In the genomic region with DNA sequence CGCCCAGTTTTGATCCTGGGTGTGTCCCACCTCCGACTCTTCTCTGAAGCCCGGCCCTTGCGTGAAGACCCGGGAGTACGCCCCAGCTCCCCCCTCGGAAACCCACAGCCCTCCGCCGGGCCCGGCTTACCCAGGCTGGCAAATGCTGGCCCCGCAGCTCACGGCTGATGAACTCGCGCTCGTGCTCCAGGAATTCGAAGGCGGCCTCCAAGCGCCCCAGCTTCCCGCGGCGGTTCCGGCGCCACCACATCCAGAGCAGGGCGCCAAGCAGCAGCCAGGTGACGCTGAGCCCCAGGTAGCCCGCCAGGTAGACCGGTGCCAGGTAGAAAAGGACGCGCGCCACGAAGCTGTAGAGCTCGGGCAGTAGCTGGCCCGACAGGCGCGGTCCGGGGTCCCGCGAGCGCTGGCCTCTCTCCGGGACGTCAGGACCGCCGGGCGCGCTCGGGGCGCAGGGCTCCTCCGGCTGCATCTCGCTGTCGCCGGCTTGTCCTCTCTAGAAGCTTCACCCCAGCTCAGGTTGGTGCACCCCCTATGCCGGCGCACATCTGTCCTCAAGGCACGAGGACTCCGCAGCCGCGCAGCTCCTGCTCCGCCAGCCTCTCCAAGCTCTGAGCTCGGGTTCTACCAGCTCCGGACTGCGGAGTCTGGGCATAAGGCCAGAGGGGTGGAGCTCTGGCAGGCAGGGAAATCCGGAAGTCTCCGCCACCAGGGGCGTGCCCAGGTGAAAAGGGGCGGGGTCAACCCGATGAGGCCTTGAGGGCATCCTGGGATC, we compare ENCODE assay signal across 8 mouse cellular contexts. TPM values are rescaled to one million over a fixed set of nuclear protein-coding genes. Genes with fewer than 3 reads are reported as not detected.
DNase-seq lines count a peak whose midpoint lies in the region; ATAC-seq and TF ChIP-seq lines count a peak whose summit lies in the region.

A gene (minus strand): TSS at position 637 of the 772 bp plus-strand sequence.

- H3K4me3 ChIP-seq in embryonic facial prominence, embryonic 12.5 days = peak within 1 kb of the TSS; percentile 46
- H3K4me3 ChIP-seq in hindbrain, embryonic 12.5 days = peak within 1 kb of the TSS; percentile 41
- H3K4me3 ChIP-seq in limb, embryonic 11.5 days (ENCODE audit: low read depth, low read length) = peak within 1 kb of the TSS; percentile 39
- H3K4me3 ChIP-seq in testis, adult 2 months (ENCODE audit: control insufficient read depth, low read depth, low read length) = peak within 1 kb of the TSS; percentile 83

- H3K4me1 ChIP-seq in embryonic facial prominence, embryonic 12.5 days = peaks cover 12% of the 10 kb centered on the region
- peaks cover 13% of the 10 kb centered on the region for H3K4me1 ChIP-seq in hindbrain, embryonic 12.5 days
- peaks cover 6% of the 10 kb centered on the region; the same call in 1 of the 2 replicates for H3K4me1 ChIP-seq in limb, embryonic 11.5 days (ENCODE audit: control insufficient read depth, insufficient read depth, low read length)
- H3K4me1 ChIP-seq in testis, adult 2 months (ENCODE audit: control insufficient read depth, insufficient read depth, low read length) = peaks cover 16% of the 10 kb centered on the region

- no peak within 1 kb of the TSS for H3K27ac ChIP-seq in embryonic facial prominence, embryonic 12.5 days
- H3K27ac ChIP-seq in hindbrain, embryonic 12.5 days = no peak within 1 kb of the TSS
- H3K27ac ChIP-seq in limb, embryonic 11.5 days (replicated peaks; ENCODE audit: low read depth, low read length) = no peak within 1 kb of the TSS
- no peak within 1 kb of the TSS for H3K27ac ChIP-seq in testis, adult 2 months (ENCODE audit: control insufficient read depth, insufficient read depth, low read depth, low read length)

- under 1% methylated on average over 66 of the region's 66 CpGs for WGBS in embryonic facial prominence, embryonic 12.5 days
- WGBS in hindbrain, embryonic 12.5 days = under 1% methylated on average over 66 of the region's 66 CpGs
- under 1% methylated on average over 58 of the region's 66 CpGs for WGBS in limb, embryonic 11.5 days

- H3K9ac ChIP-seq in embryonic facial prominence, embryonic 12.5 days = peak within 1 kb of the TSS; percentile 36; the same call in 1 of the 2 replicates
- peak within 1 kb of the TSS; percentile 44 for H3K9ac ChIP-seq in hindbrain, embryonic 12.5 days
- peak within 1 kb of the TSS; percentile 34; the same call in 1 of the 2 replicates for H3K9ac ChIP-seq in limb, embryonic 11.5 days (ENCODE audit: low read length)

- no peak for TF ChIP-seq CTCF in testis, adult 2 months (IDR thresholded peaks at IDR 0.05; ENCODE audit: control insufficient read depth, insufficient read depth, insufficient replicate concordance, low read depth, low read length)

- ATAC-seq in embryonic facial prominence, embryonic 12.5 days (ENCODE audit: insufficient number of reproducible peaks, insufficient read depth, low FRiP score, low TSS enrichment) = peak; percentile 54; the same call in 1 of the 2 replicates
- peak; percentile 56 for ATAC-seq in hindbrain, embryonic 12.5 days (ENCODE audit: low FRiP score)
- ATAC-seq in limb, embryonic 11.5 days (ENCODE audit: insufficient number of reproducible peaks, low FRiP score, low TSS enrichment, low read depth) = peak; percentile 61; the same call in 1 of the 2 replicates
- ATAC-seq in megakaryocyte-erythroid progenitor cell, adult 5-6 weeks (replicated peaks; ENCODE audit: low FRiP score, low TSS enrichment, poor library complexity, severe bottlenecking) = peak; percentile 20; the same call in 1 of the 2 replicates

- peak; percentile 70 to 72 for DNase-seq in urinary bladder, adult 18-20 months (ENCODE audit: low spot score in 2 of 2)
- DNase-seq in urinary bladder, postnatal 10 days (ENCODE audit: low spot score) = no peak
- peak; percentile 62 for DNase-seq in limb, embryonic 11.5 days (ENCODE audit: low spot score)
- DNase-seq in left cerebral cortex, adult 9 months (ENCODE audit: low spot score in 2 of 2) = no peak

- H3K36me3 ChIP-seq in embryonic facial prominence, embryonic 12.5 days = no peaks in the 10 kb centered on the region
- H3K36me3 ChIP-seq in hindbrain, embryonic 12.5 days = no peaks in the 10 kb centered on the region
- no peaks in the 10 kb centered on the region for H3K36me3 ChIP-seq in limb, embryonic 11.5 days (ENCODE audit: control insufficient read depth, insufficient read depth, low read length)
- H3K36me3 ChIP-seq in testis, adult 2 months (ENCODE audit: control insufficient read depth, insufficient read depth, low read length) = no peaks in the 10 kb centered on the region

- H3K27me3 ChIP-seq in embryonic facial prominence, embryonic 12.5 days = peaks cover 52% of the 10 kb centered on the region
- H3K27me3 ChIP-seq in hindbrain, embryonic 12.5 days = peaks cover 44% of the 10 kb centered on the region
- H3K27me3 ChIP-seq in limb, embryonic 11.5 days (ENCODE audit: control insufficient read depth, insufficient read depth, low read length) = peaks cover 36% of the 10 kb centered on the region
- H3K27me3 ChIP-seq in testis, adult 2 months (ENCODE audit: control insufficient read depth, insufficient read depth, low read length) = peaks cover 2% of the 10 kb centered on the region; the same call in 1 of the 2 replicates

- no peaks in the 10 kb centered on the region for H3K9me3 ChIP-seq in embryonic facial prominence, embryonic 12.5 days
- H3K9me3 ChIP-seq in hindbrain, embryonic 12.5 days (replicated peaks) = no peaks in the 10 kb centered on the region
- H3K9me3 ChIP-seq in limb, embryonic 11.5 days (ENCODE audit: control insufficient read depth, low read length) = no peaks in the 10 kb centered on the region

- H3K4me2 ChIP-seq in embryonic facial prominence, embryonic 12.5 days (replicated peaks) = peak within 1 kb of the TSS; percentile 95
- H3K4me2 ChIP-seq in hindbrain, embryonic 12.5 days (replicated peaks) = peak within 1 kb of the TSS; percentile 87
- peak within 1 kb of the TSS; percentile 89 for H3K4me2 ChIP-seq in limb, embryonic 11.5 days (ENCODE audit: low read depth, severe bottlenecking)

- TF ChIP-seq POLR2A in testis, adult 2 months (IDR thresholded peaks at IDR 0.05; ENCODE audit: control insufficient read depth, low read depth, low read length) = peak; percentile 48

RNA-seq across cellular contexts. Expression of the gene that starts here (rescaled TPM):
- 0.31 and 0.46 TPM in 2 replicates for polyA plus RNA-seq in embryonic facial prominence, embryonic 12.5 days (2016; fragmentation: Nextera tagmentation; extraction: Ambion mirVana)
- polyA plus RNA-seq in hindbrain, embryonic 12.5 days (2016; fragmentation: Nextera tagmentation; extraction: Ambion mirVana) = 0.27 and 0.52 TPM in 2 replicates
- 0.13 and 0.34 TPM in 2 replicates for polyA plus RNA-seq in limb, embryonic 11.5 days (2014; fragmentation: Nextera tagmentation; extraction: Ambion mirVana)
- not detected in 2 replicates for total RNA-seq in megakaryocyte-erythroid progenitor cell, adult 5-6 weeks (2014; fragmentation: Nextera tagmentation)
- total RNA-seq in megakaryocyte-erythroid progenitor cell, adult 5-6 weeks (2017) = not detected in 2 replicates
- polyA plus RNA-seq in testis, adult 2 months (2012; rRNA removed) = 61.3 and 70.7 TPM in 2 replicates

Comparison
In these comparisons a context has a peak if more than half of its experiments do, and no peak if none do; other contexts are left out.
1. RNA of the gene that starts here (polyA plus RNA-seq): 61.3 to 70.7 TPM in testis, adult 2 months; 0.27 to 0.52 TPM in hindbrain, embryonic 12.5 days, 0.31 to 0.46 TPM in embryonic facial prominence, embryonic 12.5 days and 0.13 to 0.34 TPM in limb, embryonic 11.5 days; every median in the first group is over 10 times any median in the second.
2. DNase-seq: peak in urinary bladder, adult 18-20 months (2 of 2); none in urinary bladder, postnatal 10 days (single experiment) and left cerebral cortex, adult 9 months (0 of 2).
3. Peak in ATAC-seq, H3K4me3 ChIP-seq, H3K9ac ChIP-seq and H3K4me2 ChIP-seq in embryonic facial prominence, embryonic 12.5 days; RNA of the gene not detected or under 1 TPM.
4. Peak in ATAC-seq, H3K4me3 ChIP-seq, H3K9ac ChIP-seq and H3K4me2 ChIP-seq in hindbrain, embryonic 12.5 days; RNA of the gene not detected or under 1 TPM.
5. Peak in DNase-seq, ATAC-seq, H3K4me3 ChIP-seq, H3K9ac ChIP-seq and H3K4me2 ChIP-seq in limb, embryonic 11.5 days; RNA of the gene not detected or under 1 TPM.
6. Peak in ATAC-seq in megakaryocyte-erythroid progenitor cell, adult 5-6 weeks; RNA of the gene not detected or under 1 TPM.
7. Peak in every context shown above with its lines, with median percentiles within 50 percentile points of each other: ATAC-seq, H3K4me2 ChIP-seq, H3K4me3 ChIP-seq and H3K9ac ChIP-seq.